Mouse (Mus musculus) adrenal gland, adult 18-20 months (tissue): Measurements from ENCODE around the gene Stk40. TPM values are rescaled to one million over a fixed set of nuclear protein-coding genes. Genes with fewer than 3 reads are reported as not detected.
A peak's percentile ranks its signal among the peaks of the same experiment; 100 is the strongest.
"Not testable (repeated sequence)": the region's sequence is repeated elsewhere in the genome, so short reads cannot be mapped to it uniquely, and the experiment has no call there.

ENCODE experiments used
- DNase-seq, 2 experiments: peaks; one replicate each; pipeline ENCODE4 v3.0.0; 2021 to 2022; ENCODE audit warnings: low spot score in 2 of 2
- total RNA-seq, 2 experiments: library from RNA; stranded (reverse); gene quantifications; 1 replicate in 1 of 2; 2 replicates in 1 of 2; pipeline ENCODE4 v1.2.3; 2021

Gene Stk40
- total RNA-seq, 2 experiments from 2014 or later: 63.0 to 77.6 TPM

- DNase-seq: no peak
Measured at GRCm38 (mm10) chr4:126151701-126152440, 48.1 kb downstream of the Stk40 start.

- DNase-seq: no peak
Measured at GRCm38 (mm10) chr4:126152864-126153263, 49.1 kb downstream of the Stk40 start.

- no peak for DNase-seq
Measured at GRCm38 (mm10) chr4:126155183-126155582, 51.4 kb downstream of the Stk40 start.

- no peak for DNase-seq
Measured at GRCm38 (mm10) chr4:126155869-126156268, 52.1 kb downstream of the Stk40 start.

- DNase-seq: no peak
Measured at GRCm38 (mm10) chr4:126156617-126157016, 52.9 kb downstream of the Stk40 start.

- DNase-seq: no peak
Measured at GRCm38 (mm10) chr4:126157562-126157961, 53.8 kb downstream of the Stk40 start.

- no peak for DNase-seq
Measured at GRCm38 (mm10) chr4:126159455-126159854, 55.7 kb downstream of the Stk40 start.

- no peak for DNase-seq
Measured at GRCm38 (mm10) chr4:126160981-126161380, 57.2 kb downstream of the Stk40 start.

GRCm38 (mm10) chr4:126161456-126161855 lies 57.7 kb downstream of the Stk40 start:
- no peak for DNase-seq

- no peak for DNase-seq
Measured at GRCm38 (mm10) chr4:126161986-126162385, 58.2 kb downstream of the Stk40 start.

- peak; percentile 77 to 83 for DNase-seq
Measured at GRCm38 (mm10) chr4:126162544-126163066, 58.8 kb downstream of the Stk40 start.

GRCm38 (mm10) chr4:126163067-126163659 lies 59.4 kb downstream of the Stk40 start, which contains the start of gene Sh3d21:
Gene Sh3d21, minus strand, starts transcription at chr4:126163491.
- DNase-seq: no peak

- no peak for DNase-seq
Measured at GRCm38 (mm10) chr4:126163685-126164084, 59.9 kb downstream of the Stk40 start.

- DNase-seq: not testable (repeated sequence)
Measured at GRCm38 (mm10) chr4:126165092-126165491, 61.3 kb downstream of the Stk40 start.

GRCm38 (mm10) chr4:126166084-126166483 lies 62.3 kb downstream of the Stk40 start:
- no peak for DNase-seq

- DNase-seq: no peak
Measured at GRCm38 (mm10) chr4:126168851-126169250, 65.1 kb downstream of the Stk40 start.

GRCm38 (mm10) chr4:126170737-126171136 lies 67.0 kb downstream of the Stk40 start:
- DNase-seq: not testable (repeated sequence)

- DNase-seq: no peak
Measured at GRCm38 (mm10) chr4:126173800-126174199, 70.0 kb downstream of the Stk40 start.

- DNase-seq: not testable (repeated sequence)
Measured at GRCm38 (mm10) chr4:126175980-126176379, 72.2 kb downstream of the Stk40 start.

- DNase-seq: peak in 1 of 2 experiments; percentile 50
Measured at GRCm38 (mm10) chr4:126181170-126181957, 77.6 kb downstream of the Stk40 start.

- DNase-seq: no peak
Measured at GRCm38 (mm10) chr4:126183034-126183433, 79.3 kb downstream of the Stk40 start.
